Mouse (Mus musculus) CH12.LX (cell line): ENCODE data around the gene Ranbp9. TPM values are rescaled to one million over a fixed set of nuclear protein-coding genes. Genes with fewer than 3 reads are reported as not detected.
A peak's percentile ranks its signal among the peaks of the same experiment; 100 is the strongest.

ENCODE experiments used
- DNase-seq: peaks from one replicate; pipeline ENCODE4 v3.0.0-alpha.2; 2013; ENCODE audit errors: extremely low read depth
- H3K27ac ChIP-seq: 2 replicates; pipeline ENCODE4 v1.5.1; 2012; ENCODE audit warnings: low read depth, mild to moderate bottlenecking, control low read depth, moderate library complexity; ENCODE audit not compliant: insufficient read depth
- H3K27me3 ChIP-seq: replicated peaks from 2 replicates; pipeline ENCODE3; 2012; ENCODE audit warnings: inconsistent platforms
- H3K36me3 ChIP-seq, 2 experiments: replicated peaks in 1 of 2; 2 replicates each; pipeline versions ENCODE3 to v1.6.1; 2012; ENCODE audit warnings: inconsistent platforms in 1 of 2, low read length in 1 of 2, mild to moderate bottlenecking in 1 of 2, mixed read lengths in 1 of 2, moderate library complexity in 1 of 2; ENCODE audit not compliant: control insufficient read depth in 1 of 2, insufficient read depth in 1 of 2
- H3K4me1 ChIP-seq, 2 experiments: 2 replicates each; pipeline ENCODE4 v1.6.1; 2012; ENCODE audit warnings: inconsistent platforms in 1 of 2, moderate library complexity in 1 of 2; ENCODE audit not compliant: insufficient read depth in 2 of 2, control insufficient read depth in 1 of 2
- H3K4me2 ChIP-seq: 2 replicates; pipeline ENCODE4 v1.6.1; 2012; ENCODE audit warnings: low read depth, mild to moderate bottlenecking, control low read depth; ENCODE audit not compliant: poor library complexity, insufficient read depth, severe bottlenecking
- H3K4me3 ChIP-seq, 3 experiments: fragments of 150-350 bp in 1 of 3; sonication (generic) in 1 of 3; replicated peaks in 1 of 3; 2 replicates each; pipeline versions ENCODE3 to v1.5.1; 2011 to 2012; ENCODE audit warnings: low read depth in 2 of 3, low read length in 2 of 3, mild to moderate bottlenecking in 2 of 3, moderate library complexity in 2 of 3, control low read depth in 1 of 3, improper control_type of control experiment in 1 of 3, inconsistent platforms in 1 of 3, mixed read lengths in 1 of 3; ENCODE audit not compliant: poor library complexity in 1 of 3
- H3K79me2 ChIP-seq: replicated peaks from 2 replicates; pipeline ENCODE4 v1.6.1; 2012; ENCODE audit warnings: mild to moderate bottlenecking, moderate library complexity; ENCODE audit not compliant: control insufficient read depth, poor library complexity, insufficient read depth, severe bottlenecking; ENCODE audit errors: extremely low read depth
- H3K9ac ChIP-seq: 2 replicates; pipeline ENCODE4 v1.6.1; 2012; ENCODE audit warnings: low read depth, mild to moderate bottlenecking, control low read depth, moderate library complexity; ENCODE audit not compliant: insufficient read depth
- H3K9me3 ChIP-seq: replicated peaks from 2 replicates; pipeline ENCODE3; 2012; ENCODE audit warnings: low read length, inconsistent platforms, mixed read lengths
- BHLHE40 ChIP-seq: IDR thresholded peaks from 2 replicates; pipeline ENCODE4 v1.6.1; 2011; ENCODE audit warnings: mild to moderate bottlenecking, low read depth, low read length, improper control_type of control experiment
- ELF1 ChIP-seq: IDR thresholded peaks from 2 replicates; pipeline ENCODE4 v1.6.1; 2014; ENCODE audit warnings: low read depth, mild to moderate bottlenecking, inconsistent platforms, low read length, improper control_type of control experiment
- EP300 ChIP-seq: IDR thresholded peaks from 2 replicates; pipeline ENCODE4 v1.6.1; 2011; ENCODE audit warnings: low read length, improper control_type of control experiment
- ETS1 ChIP-seq: conservative IDR thresholded peaks from 2 replicates; pipeline ENCODE4 v1.6.1; 2012; ENCODE audit warnings: low read depth, mild to moderate bottlenecking, inconsistent platforms, low read length, improper control_type of control experiment, moderate library complexity
- GABPA ChIP-seq: IDR thresholded peaks from 2 replicates; pipeline ENCODE4 v1.6.1; 2012; ENCODE audit warnings: low read depth, low read length, improper control_type of control experiment, inconsistent platforms; ENCODE audit not compliant: insufficient replicate concordance
- HCFC1 ChIP-seq: IDR thresholded peaks from 2 replicates; pipeline ENCODE4 v1.6.1; 2012; ENCODE audit warnings: low read depth, mild to moderate bottlenecking, inconsistent platforms, low read length, improper control_type of control experiment
- IRF4 ChIP-seq: IDR thresholded peaks from 2 replicates; pipeline ENCODE4 v1.6.1; 2014; ENCODE audit warnings: low read depth, mild to moderate bottlenecking, inconsistent platforms, low read length, improper control_type of control experiment
- KAT2A ChIP-seq: IDR thresholded peaks from 2 replicates; pipeline ENCODE4 v1.6.1; 2012; ENCODE audit warnings: low read length, improper control_type of control experiment, inconsistent platforms; ENCODE audit not compliant: insufficient replicate concordance
- MAFK ChIP-seq: IDR thresholded peaks from 2 replicates; pipeline ENCODE4 v1.6.1; 2011; ENCODE audit warnings: low read length, improper control_type of control experiment; ENCODE audit not compliant: insufficient replicate concordance
- MAX ChIP-seq: IDR thresholded peaks from 2 replicates; pipeline ENCODE4 v1.6.1; 2011; ENCODE audit warnings: low read length, improper control_type of control experiment
- MAZ ChIP-seq: IDR thresholded peaks from 2 replicates; pipeline ENCODE4 v1.6.1; 2012; ENCODE audit warnings: low read depth, mild to moderate bottlenecking, inconsistent platforms, low read length, improper control_type of control experiment, moderate library complexity
- MXI1 ChIP-seq: IDR thresholded peaks from 2 replicates; pipeline ENCODE4 v1.6.1; 2011; ENCODE audit warnings: mild to moderate bottlenecking, low read depth, low read length, improper control_type of control experiment
- NELFE ChIP-seq: IDR thresholded peaks from 2 replicates; pipeline ENCODE4 v1.6.1; 2011; ENCODE audit warnings: low read depth, low read length, improper control_type of control experiment
- RAD21 ChIP-seq: IDR thresholded peaks from 2 replicates; pipeline ENCODE4 v1.6.1; 2011; ENCODE audit warnings: low read depth, mild to moderate bottlenecking, low read length, improper control_type of control experiment, moderate library complexity
- RCOR1 ChIP-seq: conservative IDR thresholded peaks from 2 replicates; pipeline ENCODE4 v1.6.1; 2012; ENCODE audit warnings: low read depth, mild to moderate bottlenecking, inconsistent platforms, low read length, improper control_type of control experiment
- TCF12 ChIP-seq: IDR thresholded peaks from 2 replicates; pipeline ENCODE4 v1.6.1; 2014; ENCODE audit warnings: low read depth, mild to moderate bottlenecking, inconsistent platforms, low read length, improper control_type of control experiment
- UBTF ChIP-seq: IDR thresholded peaks from 2 replicates; pipeline ENCODE4 v1.6.1; 2012; ENCODE audit warnings: low read depth, mild to moderate bottlenecking, inconsistent platforms, low read length, improper control_type of control experiment, moderate library complexity
- USF1 ChIP-seq: IDR thresholded peaks from 2 replicates; pipeline ENCODE4 v1.6.1; 2014; ENCODE audit warnings: low read depth, mild to moderate bottlenecking, inconsistent platforms, low read length, improper control_type of control experiment
- ZKSCAN1 ChIP-seq: IDR thresholded peaks from 2 replicates; pipeline ENCODE4 v1.6.1; 2012; ENCODE audit warnings: low read depth, inconsistent platforms, low read length, improper control_type of control experiment, borderline replicate concordance
- ZMIZ1 ChIP-seq: IDR thresholded peaks from 2 replicates; pipeline ENCODE4 v1.6.1; 2012; ENCODE audit warnings: low read depth, mild to moderate bottlenecking, inconsistent platforms, low read length, improper control_type of control experiment
- dilution Hi-C: fragments of 300-500 bp; cut with MboI; formaldehyde crosslinking; loops from 2 replicates; pipeline ENCODE4 v1.14.3; 2020; ENCODE audit warnings: low sequenced_read_pairs; ENCODE audit not compliant: extremely low pct_unique_long_range_greater_than_20kb, extremely low pct_ligation_motif_present
- in situ Hi-C: fragments of 300-500 bp; cut with MboI; formaldehyde crosslinking; loops from 3 replicates; pipeline ENCODE4 v1.14.3; 2019; ENCODE audit warnings: low sequenced_read_pairs, low pct_ligation_motif_present, low pct_unique_long_range_greater_than_20kb, mixed read lengths
- polyA plus RNA-seq: library from polyadenylated mRNA; unstranded; fragments of >175 nt; gene quantifications from 2 replicates; pipeline ENCODE4 v1.2.1, GENCODE M21; 2012; ENCODE audit warnings: low read depth; ENCODE audit not compliant: insufficient read length
- total RNA-seq, 2 experiments: library from RNA; depleted of rRNA; stranded (reverse); fragments of 300-350 nt in 1 of 2; fragments of >200 nt in 1 of 2; gene quantifications; 2 replicates each; pipeline ENCODE4 v1.2.3; 2012 to 2014

Gene Ranbp9
- total and polyA plus RNA-seq, 3 experiments, result 22.0 to 37.6 (median 31.8) TPM

GRCm38 (mm10) chr13:43512736-43513135, 31.7 kb upstream of the Ranbp9 start:
- no peak overlapping the region for H3K4me2 ChIP-seq
- H3K27me3 ChIP-seq, result no peaks in the 10 kb centered on the region
- no peak overlapping the region for H3K9ac ChIP-seq
- no peak overlapping the region for H3K4me3 ChIP-seq
- no peak for DNase-seq
- no peak overlapping the region for H3K27ac ChIP-seq
- peaks cover 3 to 25% of the 10 kb centered on the region in 2 experiments; a peak in 3 of 4 replicates for H3K4me1 ChIP-seq
- in situ Hi-C loops (no loop called here), dilution Hi-C loops (no loop called here)
- peaks cover 4% of the 10 kb centered on the region for H3K9me3 ChIP-seq
- H3K79me2 ChIP-seq, result no peaks in the 10 kb centered on the region
- H3K36me3 ChIP-seq, result no peaks in the 10 kb centered on the region
- TF ChIP-seq TCF12, result no peak
- no peak for TF ChIP-seq MAX
- TF ChIP-seq MAZ, result no peak
- no peak for TF ChIP-seq ZKSCAN1
- no peak for TF ChIP-seq RAD21
- TF ChIP-seq MXI1, result no peak

GRCm38 (mm10) chr13:43505798-43506197, 24.7 kb upstream of the Ranbp9 start:
- Histone ChIP-seq H3K9me3 (no peaks in the 10 kb centered on the region), H3K4me1 (peaks cover 3 to 19% of the 10 kb centered on the region in 2 experiments; a peak in 3 of 4 replicates), H3K9ac (no peak overlapping the region), H3K27me3 (no peaks in the 10 kb centered on the region), H3K36me3 (no peaks in the 10 kb centered on the region), H3K4me3 (no peak overlapping the region), H3K4me2 (no peak overlapping the region), H3K79me2 (no peaks in the 10 kb centered on the region), H3K27ac (no peak overlapping the region)
- DNase-seq, result no peak
- in situ Hi-C loops, result no loop called here
- dilution Hi-C loops, result no loop called here
- no peak for TF ChIP-seq MAZ

GRCm38 (mm10) chr13:43503395-43503850, 22.3 kb upstream of the Ranbp9 start:
- dilution Hi-C loops (no loop called here), in situ Hi-C loops (no loop called here)
- no peaks in the 10 kb centered on the region for H3K36me3 ChIP-seq
- no peaks in the 10 kb centered on the region for H3K27me3 ChIP-seq
- no peaks in the 10 kb centered on the region for H3K9me3 ChIP-seq
- H3K9ac ChIP-seq, result peak overlapping the region; percentile 41; the same call in 1 of the 2 replicates
- peak overlapping the region; percentile 68 for H3K4me2 ChIP-seq
- H3K4me1 ChIP-seq, result peaks cover 2 to 23% of the 10 kb centered on the region in 2 experiments; a peak in 2 of 4 replicates
- TF ChIP-seq UBTF (no peak), TCF12 (no peak), RAD21 (no peak), BHLHE40 (no peak), ETS1 (0 out of 2 replicates have a peak, but pooled peaks have one; percentile 14), EP300 (peak; percentile 21; the same call in 1 of the 2 replicates), ZKSCAN1 (no peak), KAT2A (no peak), RCOR1 (no peak), HCFC1 (no peak), NELFE (no peak), GABPA (no peak), USF1 (no peak), ELF1 (no peak), IRF4 (peak; percentile 32; the same call in 1 of the 2 replicates), MAFK (no peak), ZMIZ1 (0 out of 2 replicates have a peak, but pooled peaks have one; percentile 38)
- no peak overlapping the region for H3K27ac ChIP-seq
- peak; percentile 35 for DNase-seq
- no peaks in the 10 kb centered on the region for H3K79me2 ChIP-seq
- peak overlapping the region; percentile 23 to 40 (median 35) for H3K4me3 ChIP-seq
